Comparison of ENCODE assay signal across 8 mouse cellular contexts in the genomic region with DNA sequence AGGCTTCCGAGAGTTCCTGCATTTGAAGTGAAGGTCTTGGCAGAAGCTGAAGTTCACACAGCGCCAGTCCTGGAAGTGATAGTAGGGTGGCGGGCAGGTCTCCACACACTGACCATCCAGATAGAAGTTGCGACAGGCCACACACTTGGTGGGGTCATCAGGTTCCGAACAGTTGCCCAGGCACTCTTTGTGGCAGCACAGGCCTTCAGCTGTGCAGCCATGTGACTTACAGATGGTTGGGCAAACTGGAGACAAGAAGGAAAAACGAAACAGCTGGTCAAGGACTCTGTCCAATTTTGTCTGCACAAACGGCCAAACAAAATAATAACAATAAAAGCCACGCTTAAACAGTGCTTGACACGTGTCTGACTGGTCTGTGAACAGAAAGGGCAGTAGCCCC.
DNase-seq lines count a peak whose midpoint lies in the region; ATAC-seq lines count a peak whose summit lies in the region.

No protein-coding gene starts in this region.

- H3K4me1 ChIP-seq in forebrain, embryonic 16.5 days (replicated peaks; ENCODE audit: control insufficient read depth, insufficient read depth, low read length), result no peaks in the 10 kb centered on the region
- H3K4me1 ChIP-seq in forebrain, embryonic 13.5 days, result 0 out of 2 replicates have a peak, but pooled peaks cover 4% of the 10 kb centered on the region
- no peaks in the 10 kb centered on the region for H3K4me1 ChIP-seq in midbrain, embryonic 10.5 days

- no peak overlapping the region for H3K9ac ChIP-seq in forebrain, embryonic 16.5 days (replicated peaks; ENCODE audit: low read depth, low read length)
- H3K9ac ChIP-seq in forebrain, embryonic 13.5 days, result no peak overlapping the region

- peak; percentile 50 for DNase-seq in Muller cell, postnatal 12 days (ENCODE audit: inconsistent ontology term)
- DNase-seq in cerebellum, postnatal 14 days, result peak; percentile 26 to 55
- DNase-seq in kidney, adult 9 months, result peak; percentile 68
- DNase-seq in midbrain, embryonic 10.5 days (ENCODE audit: low spot score), result no peak
- no peak for DNase-seq in urinary bladder, postnatal 4 days (ENCODE audit: low spot score in 2 of 2)
- no peak for DNase-seq in embryo, embryonic 10 days (ENCODE audit: low spot score)

- no peak overlapping the region for H3K4me2 ChIP-seq in forebrain, embryonic 16.5 days (ENCODE audit: low read length)
- no peak overlapping the region for H3K4me2 ChIP-seq in forebrain, embryonic 13.5 days

- no peak overlapping the region for H3K4me3 ChIP-seq in forebrain, embryonic 16.5 days (replicated peaks; ENCODE audit: low read length)
- no peak overlapping the region for H3K4me3 ChIP-seq in forebrain, embryonic 13.5 days
- no peak overlapping the region for H3K4me3 ChIP-seq in midbrain, embryonic 10.5 days

- 76% methylated on average over 9 of the region's 9 CpGs for WGBS in forebrain, embryonic 16.5 days
- WGBS in forebrain, embryonic 13.5 days, result 87% methylated on average over 9 of the region's 9 CpGs
- 91% methylated on average over 9 of the region's 9 CpGs for WGBS in midbrain, embryonic 10.5 days

- no peaks in the 10 kb centered on the region for H3K9me3 ChIP-seq in forebrain, embryonic 16.5 days (ENCODE audit: control insufficient read depth, low read length)
- 0 out of 2 replicates have a peak, but pooled peaks cover 4% of the 10 kb centered on the region for H3K9me3 ChIP-seq in forebrain, embryonic 13.5 days (replicated peaks)
- no peaks in the 10 kb centered on the region for H3K9me3 ChIP-seq in midbrain, embryonic 10.5 days (replicated peaks)

- no peak for ATAC-seq in forebrain, embryonic 16.5 days
- no peak for ATAC-seq in forebrain, embryonic 13.5 days

- peak overlapping the region; percentile 12; the same call in 1 of the 2 replicates for H3K27ac ChIP-seq in forebrain, embryonic 16.5 days (ENCODE audit: low read length)
- no peak overlapping the region for H3K27ac ChIP-seq in forebrain, embryonic 13.5 days
- H3K27ac ChIP-seq in midbrain, embryonic 10.5 days (replicated peaks), result no peak overlapping the region

- no peaks in the 10 kb centered on the region for H3K27me3 ChIP-seq in forebrain, embryonic 16.5 days (replicated peaks; ENCODE audit: control insufficient read depth, insufficient read depth, low read length)
- H3K27me3 ChIP-seq in forebrain, embryonic 13.5 days, result no peaks in the 10 kb centered on the region
- H3K27me3 ChIP-seq in midbrain, embryonic 10.5 days (ENCODE audit: low read depth, poor library complexity, severe bottlenecking), result no peaks in the 10 kb centered on the region

- H3K36me3 ChIP-seq in forebrain, embryonic 16.5 days (ENCODE audit: control insufficient read depth, insufficient read depth), result no peaks in the 10 kb centered on the region; the same call in 1 of the 2 replicates
- H3K36me3 ChIP-seq in forebrain, embryonic 13.5 days (ENCODE audit: poor library complexity, severe bottlenecking), result peaks cover 23% of the 10 kb centered on the region
- H3K36me3 ChIP-seq in midbrain, embryonic 10.5 days, result peaks cover 15% of the 10 kb centered on the region

Comparison
In these comparisons a context has a peak if more than half of its experiments do, and no peak if none do; other contexts are left out.
1. DNase-seq: peak in Muller cell, postnatal 12 days (single experiment), cerebellum, postnatal 14 days (2 of 2) and kidney, adult 9 months (single experiment); none in midbrain, embryonic 10.5 days (single experiment), urinary bladder, postnatal 4 days (0 of 2) and embryo, embryonic 10 days (single experiment).